Comparison of ENCODE assay signal across 12 mouse cellular contexts in the genomic region with DNA sequence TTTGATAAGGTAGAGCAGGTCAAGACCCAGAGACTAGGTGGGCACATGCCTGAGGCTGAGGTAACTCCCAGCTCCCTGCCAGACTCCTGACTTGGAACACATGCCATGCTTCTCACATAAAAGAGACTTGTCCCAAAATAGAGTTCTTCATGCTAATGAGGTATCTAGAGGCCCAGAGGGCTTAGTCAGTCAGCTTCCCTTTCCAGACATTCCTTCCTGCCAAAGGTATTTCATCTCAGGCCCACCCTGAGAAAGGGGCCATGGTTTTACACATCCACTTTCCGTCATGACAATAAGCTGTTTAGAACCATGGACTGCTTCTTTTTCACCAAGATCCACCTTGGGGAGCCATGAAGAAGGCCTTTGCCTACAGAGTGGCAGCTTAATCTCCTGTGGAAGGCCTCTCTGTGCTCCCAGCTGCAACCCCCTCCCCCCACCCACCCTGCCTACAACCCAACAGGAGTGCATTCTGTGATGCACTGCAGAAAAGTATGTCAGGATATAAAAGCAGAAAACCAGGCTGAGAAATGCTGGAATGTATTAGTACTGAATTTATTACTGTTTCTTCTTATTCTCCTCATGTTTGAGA.
DNase-seq lines count a peak whose midpoint lies in the region; ATAC-seq and TF ChIP-seq lines count a peak whose summit lies in the region.
"Had no signal": no experiment of that assay in that cellular context is flagged by ENCODE, and none has a peak within 500 bp of the region (broad histone marks: within the 10 kb centered on the region; RNA-seq: fewer than 3 reads in every experiment).

No protein-coding gene starts in this region.

- no peaks in the 10 kb centered on the region for H3K9me3 ChIP-seq in forebrain, embryonic 11.5 days (ENCODE audit: control insufficient read depth, low read length)
- no peaks in the 10 kb centered on the region for H3K9me3 ChIP-seq in limb, embryonic 13.5 days
- no peaks in the 10 kb centered on the region for H3K9me3 ChIP-seq in lung, postnatal 0 days (ENCODE audit: low read length)
- H3K9me3 ChIP-seq: neural tube, embryonic 12.5 days had no signal

- ATAC-seq in forebrain, embryonic 11.5 days (replicated peaks; ENCODE audit: low FRiP score): peak; percentile 71
- ATAC-seq in limb, embryonic 13.5 days (ENCODE audit: low FRiP score, low read depth): peak; percentile 40
- ATAC-seq in lung, postnatal 0 days: no peak

- H3K9ac ChIP-seq in forebrain, embryonic 11.5 days (ENCODE audit: low read length): no peak overlapping the region
- H3K9ac ChIP-seq in limb, embryonic 13.5 days: no peak overlapping the region
- no peak overlapping the region for H3K9ac ChIP-seq in lung, postnatal 0 days (replicated peaks; ENCODE audit: low read depth)
- H3K9ac ChIP-seq: neural tube, embryonic 12.5 days had no signal

- no peaks in the 10 kb centered on the region; the same call in 1 of the 2 replicates for H3K4me1 ChIP-seq in forebrain, embryonic 11.5 days (replicated peaks; ENCODE audit: control insufficient read depth, insufficient read depth, low read length)
- H3K4me1 ChIP-seq in limb, embryonic 13.5 days: peaks cover 10% of the 10 kb centered on the region
- no peaks in the 10 kb centered on the region for H3K4me1 ChIP-seq in lung, postnatal 0 days (ENCODE audit: insufficient read depth, low read depth, low read length)

- peak; percentile 9 for DNase-seq in retina, postnatal 1 day
- no peak for DNase-seq in retina, embryonic 14.5 days (ENCODE audit: low spot score)
- peak; percentile 55 for DNase-seq in forebrain, embryonic 11.5 days (ENCODE audit: low spot score)
- DNase-seq in spleen, postnatal 4 days (ENCODE audit: low spot score in 2 of 2): no peak
- DNase-seq in spleen, postnatal 10 days (ENCODE audit: low spot score in 2 of 2): no peak
- DNase-seq in lung, postnatal 0 days (ENCODE audit: low spot score): no peak
- DNase-seq: cerebellum, adult 11 months; kidney, postnatal 4 days; thymus, postnatal 4 days had no signal

- peak overlapping the region; percentile 21; the same call in 1 of the 2 replicates for H3K4me2 ChIP-seq in forebrain, embryonic 11.5 days (ENCODE audit: low read depth, low read length, severe bottlenecking)
- H3K4me2 ChIP-seq in limb, embryonic 13.5 days (replicated peaks): no peak overlapping the region; the same call in 1 of the 2 replicates
- no peak overlapping the region for H3K4me2 ChIP-seq in lung, postnatal 0 days (replicated peaks; ENCODE audit: low read depth, low read length)
- H3K4me2 ChIP-seq: neural tube, embryonic 12.5 days had no signal

- H3K36me3 ChIP-seq in forebrain, embryonic 11.5 days (ENCODE audit: control insufficient read depth, insufficient read depth, low read length): no peaks in the 10 kb centered on the region
- H3K36me3 ChIP-seq in limb, embryonic 13.5 days: no peaks in the 10 kb centered on the region
- H3K36me3 ChIP-seq in lung, postnatal 0 days (ENCODE audit: insufficient read depth, low read length): no peaks in the 10 kb centered on the region
- H3K36me3 ChIP-seq: neural tube, embryonic 12.5 days had no signal

- TF ChIP-seq CTCF in lung, postnatal 0 days (IDR thresholded peaks at IDR 0.05): no peak

- H3K4me3 ChIP-seq in forebrain, embryonic 11.5 days (ENCODE audit: low read depth, low read length): no peak overlapping the region
- H3K4me3 ChIP-seq in limb, embryonic 13.5 days: no peak overlapping the region
- H3K4me3 ChIP-seq in lung, postnatal 0 days (ENCODE audit: low read depth, low read length): no peak overlapping the region
- H3K4me3 ChIP-seq: neural tube, embryonic 12.5 days had no signal

- no peaks in the 10 kb centered on the region for H3K27me3 ChIP-seq in forebrain, embryonic 11.5 days (ENCODE audit: control insufficient read depth, insufficient read depth, low read length)
- H3K27me3 ChIP-seq in limb, embryonic 13.5 days: no peaks in the 10 kb centered on the region
- no peaks in the 10 kb centered on the region for H3K27me3 ChIP-seq in lung, postnatal 0 days (replicated peaks; ENCODE audit: insufficient read depth, low read length)
- H3K27me3 ChIP-seq: neural tube, embryonic 12.5 days had no signal

- 12% methylated on average over 1 of the region's 1 CpGs for WGBS in forebrain, embryonic 11.5 days
- WGBS in limb, embryonic 13.5 days: 48% methylated on average over 1 of the region's 1 CpGs
- 78% methylated on average over 1 of the region's 1 CpGs for WGBS in lung, postnatal 0 days

- no peak for TF ChIP-seq EP300 in lung, postnatal 0 days (IDR thresholded peaks at IDR 0.05)

- peak overlapping the region; percentile 70; the same call in 1 of the 2 replicates for H3K27ac ChIP-seq in forebrain, embryonic 11.5 days (ENCODE audit: low read depth, low read length)
- H3K27ac ChIP-seq in limb, embryonic 13.5 days: peak overlapping the region; percentile 75
- H3K27ac ChIP-seq in lung, postnatal 0 days (ENCODE audit: low read length): no peak overlapping the region
- H3K27ac ChIP-seq: macrophage; neural tube, embryonic 12.5 days had no signal

Comparison
In these comparisons a context has a peak if more than half of its experiments do, and no peak if none do; other contexts are left out.
1. DNase-seq: peak in retina, postnatal 1 day (single experiment) and forebrain, embryonic 11.5 days (single experiment); none in retina, embryonic 14.5 days (single experiment), spleen, postnatal 4 days (0 of 2), spleen, postnatal 10 days (0 of 2) and lung, postnatal 0 days (single experiment).